Mouse (Mus musculus) T-helper 2 cell (primary cell): ENCODE results near the gene Acr.

Experiments
- in situ Hi-C: fragments of 300-600 bp; cut with MboI, MseI; formaldehyde crosslinking; loops from one replicate; pipeline ENCODE4 v1.15.1; 2025; ENCODE audit warnings: high pct_unique_total_duplicates

Acr gene

DNA sequence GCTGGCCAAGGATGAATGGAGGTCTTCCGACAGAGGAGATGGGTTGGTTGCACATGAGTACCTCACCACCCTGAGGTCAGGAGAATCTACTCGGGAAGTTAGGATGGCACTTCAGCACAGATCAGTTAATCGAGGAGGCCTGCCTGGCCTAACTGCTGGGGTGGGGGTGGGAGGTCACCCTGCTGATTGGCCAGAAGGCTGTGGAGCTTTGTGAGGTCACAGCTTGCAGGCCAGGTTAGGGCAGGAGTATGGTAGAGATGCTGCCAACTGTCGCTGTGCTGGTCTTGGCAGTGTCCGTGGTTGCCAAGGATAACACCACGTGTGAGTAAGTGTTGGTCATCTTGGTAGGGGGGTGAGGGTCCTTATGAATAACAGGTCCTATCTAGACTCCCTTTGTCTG, at the start of gene Acr:
Acr (plus strand) TSS at position 213 of the 400 bp plus-strand sequence.
- in situ Hi-C loops, result no loop called here

DNA sequence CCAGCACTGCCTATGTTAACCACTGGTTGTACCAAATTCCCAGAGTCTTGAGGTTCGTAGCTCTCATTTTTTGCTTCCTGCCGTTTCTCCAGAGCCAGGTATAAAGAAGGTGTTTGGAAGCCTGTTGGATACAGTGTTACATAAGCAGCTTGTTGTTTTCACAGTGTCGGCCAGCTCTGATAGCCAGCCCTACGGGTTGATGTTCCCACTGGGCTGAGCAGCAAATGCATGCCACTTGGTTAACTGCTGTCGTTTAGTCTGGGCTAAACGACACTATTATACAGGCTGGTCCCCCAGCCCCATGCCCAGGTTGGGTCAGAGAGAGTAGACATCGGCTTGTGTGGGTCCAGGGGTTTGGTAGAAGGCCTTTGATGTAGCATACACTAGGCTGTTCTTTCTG, 46.2 kb upstream of the Acr start:
- in situ Hi-C loops, result no loop called here

DNA sequence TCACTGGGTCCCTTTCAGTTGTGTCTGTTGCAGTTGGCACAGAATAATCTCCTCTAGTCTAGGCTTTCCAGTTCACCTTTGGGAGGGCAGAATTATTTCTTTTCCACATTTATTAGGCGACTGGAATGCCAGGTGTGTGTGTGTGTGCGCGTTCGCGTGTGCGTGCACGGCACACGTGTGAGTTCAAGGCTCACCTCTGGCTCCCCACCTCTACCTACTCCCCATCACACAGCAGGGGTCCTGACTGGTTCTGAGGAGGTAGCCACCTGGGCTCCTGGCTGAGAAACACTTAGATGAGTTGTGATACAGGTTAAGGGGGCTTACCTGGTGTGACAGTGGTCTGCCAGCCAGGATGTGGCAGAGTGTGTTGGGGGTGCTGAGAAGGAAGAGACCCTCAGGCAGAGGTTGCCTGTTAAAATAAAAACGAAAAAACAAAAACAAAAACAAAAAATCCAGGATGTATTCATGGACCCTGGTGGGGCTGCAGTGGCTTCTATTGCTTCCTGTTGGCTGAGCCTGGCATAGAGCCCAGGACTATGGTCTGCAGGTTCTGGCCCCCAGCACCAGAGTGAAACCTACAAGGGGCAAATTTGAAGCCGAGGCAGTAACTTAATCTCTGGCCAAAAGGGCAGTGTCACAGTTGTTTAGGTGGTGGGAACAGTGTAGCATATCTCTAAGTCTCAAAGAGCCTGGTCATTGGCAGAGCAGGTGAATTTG, 45.4 kb upstream of the Acr start:
- in situ Hi-C loops, result no loop called here

DNA sequence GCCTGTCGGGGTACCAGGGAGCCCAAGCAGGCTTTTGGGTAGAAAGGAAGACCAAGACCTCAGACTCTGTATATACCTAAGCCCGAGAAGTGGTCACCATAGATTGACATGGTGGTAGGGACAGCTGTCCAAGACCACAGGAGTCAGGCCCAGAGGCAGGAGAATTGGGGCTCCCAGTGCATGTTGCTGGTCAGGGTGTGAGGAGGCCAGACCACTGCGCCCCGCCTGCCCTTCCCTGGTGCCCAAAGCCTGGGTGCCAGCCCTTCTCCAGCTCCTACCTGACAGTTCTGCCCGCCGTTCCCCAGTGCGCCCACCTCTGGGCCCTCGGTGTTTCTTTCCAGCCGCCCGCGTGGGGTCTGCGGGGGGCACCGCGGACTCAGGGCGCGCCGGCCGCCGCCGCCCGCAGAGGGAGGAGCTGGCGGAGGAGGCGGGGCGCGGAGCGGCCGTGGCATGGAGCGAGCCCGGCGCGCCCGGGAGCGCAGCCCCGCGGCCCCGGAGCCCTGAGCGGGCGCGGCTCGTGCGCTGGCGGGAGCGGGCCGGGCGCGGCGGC, 44.8 kb upstream of the Acr start:
- in situ Hi-C loops, result no loop called here

DNA sequence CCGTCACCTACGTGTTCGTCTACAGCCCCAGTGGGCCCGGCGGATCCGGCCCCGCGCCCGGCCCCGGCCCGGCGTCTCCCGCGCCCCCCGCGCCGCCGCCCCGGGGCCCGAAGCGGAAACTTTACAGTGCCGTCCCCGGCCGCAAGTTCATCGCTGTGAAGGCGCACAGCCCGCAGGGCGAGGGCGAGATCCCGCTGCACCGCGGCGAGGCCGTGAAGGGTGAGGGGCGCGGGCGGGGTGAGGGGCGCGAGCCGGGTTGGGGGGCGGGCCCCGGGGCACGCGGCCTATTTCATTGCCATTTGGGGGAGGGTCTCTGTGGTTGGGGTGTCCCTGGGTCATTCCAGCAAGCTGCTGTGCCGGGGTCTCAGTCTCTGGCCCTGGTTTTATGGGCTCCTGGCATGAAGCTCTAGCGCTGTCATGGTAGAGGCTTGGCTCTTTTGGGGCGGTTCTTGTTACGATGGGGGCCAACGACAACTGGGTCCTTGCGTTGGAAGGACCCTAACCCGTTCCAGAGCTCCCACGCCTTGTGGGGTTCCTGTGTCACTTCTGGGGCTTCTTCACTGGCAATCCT, 44.0 kb upstream of the Acr start:
- in situ Hi-C loops, result no loop called here

DNA sequence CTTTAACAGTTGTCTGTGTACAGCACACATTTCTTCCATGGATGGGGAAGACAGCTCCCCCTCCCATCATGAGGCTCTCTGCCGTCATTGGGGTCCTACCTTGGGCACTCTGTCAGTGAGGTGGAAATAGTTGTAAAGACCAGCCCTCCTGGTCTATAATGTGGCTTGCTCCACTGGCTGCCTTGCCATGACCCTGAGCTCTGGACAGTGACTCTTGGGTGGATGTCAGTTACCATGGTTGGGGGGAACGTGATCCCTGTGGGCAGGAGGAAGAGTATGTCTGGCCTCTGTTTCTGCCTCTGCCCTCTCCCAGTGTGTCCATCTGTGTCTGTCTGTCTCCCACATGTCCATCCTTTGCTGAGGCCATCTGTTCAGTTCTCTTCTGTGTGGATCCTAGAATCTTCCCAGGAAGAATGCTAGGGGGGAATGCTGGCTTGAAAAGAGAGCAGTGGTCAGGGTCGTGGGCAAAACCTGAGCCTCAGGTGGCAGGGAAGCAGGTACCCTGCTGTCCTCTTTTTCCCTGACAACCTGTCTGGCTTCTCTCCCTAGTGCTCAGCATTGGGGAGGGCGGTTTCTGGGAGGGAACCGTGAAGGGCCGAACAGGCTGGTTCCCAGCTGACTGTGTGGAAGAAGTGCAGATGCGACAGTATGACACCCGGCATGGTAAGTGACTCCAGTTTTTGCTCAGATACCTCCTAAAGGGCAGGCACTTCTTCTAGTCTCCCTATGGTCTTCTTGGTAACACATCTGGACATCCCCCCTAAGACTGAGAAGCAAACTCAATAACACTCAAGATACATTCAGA, 43.3 kb upstream of the Acr start:
- in situ Hi-C loops, result no loop called here

DNA sequence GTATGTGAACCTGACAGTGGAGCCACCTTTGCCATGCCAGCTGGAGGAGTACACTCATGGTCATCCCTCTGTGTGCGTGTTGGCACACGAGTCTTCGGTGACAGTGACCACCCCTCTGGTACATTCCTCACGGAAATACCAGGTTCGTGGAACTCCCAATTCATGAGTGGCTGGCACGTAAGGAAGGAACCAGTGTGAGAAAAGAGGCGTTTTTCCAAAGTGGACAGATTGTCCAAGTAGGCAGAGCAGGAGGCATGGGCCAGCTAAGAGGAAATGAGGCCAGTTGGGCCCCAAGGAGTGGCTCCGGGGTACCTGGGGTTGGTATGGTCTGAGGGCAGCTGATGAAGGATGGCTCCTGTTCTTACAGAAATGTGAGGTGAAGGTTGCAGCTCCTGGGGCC, 42.7 kb upstream of the Acr start:
- in situ Hi-C loops, result no loop called here

DNA sequence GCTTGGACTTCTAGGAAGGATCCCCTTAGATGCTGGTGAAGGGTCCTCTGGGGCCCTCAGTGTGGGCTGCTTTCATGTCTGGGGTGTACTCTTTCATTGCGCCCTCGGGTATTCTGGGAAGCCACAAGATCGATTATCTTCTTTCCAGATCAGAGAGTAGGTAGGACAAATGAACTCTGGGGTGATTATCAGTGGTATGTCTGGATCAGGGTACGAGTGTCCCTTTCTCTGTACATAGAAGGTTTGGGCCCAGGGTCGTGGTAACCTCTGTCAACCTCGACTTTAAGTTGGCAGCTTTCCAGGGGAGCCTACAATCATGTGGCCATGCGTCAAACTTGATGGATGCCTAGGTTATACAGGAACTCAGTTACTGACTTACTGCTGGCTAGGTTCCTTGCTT, 42.2 kb upstream of the Acr start:
- in situ Hi-C loops, result no loop called here

DNA sequence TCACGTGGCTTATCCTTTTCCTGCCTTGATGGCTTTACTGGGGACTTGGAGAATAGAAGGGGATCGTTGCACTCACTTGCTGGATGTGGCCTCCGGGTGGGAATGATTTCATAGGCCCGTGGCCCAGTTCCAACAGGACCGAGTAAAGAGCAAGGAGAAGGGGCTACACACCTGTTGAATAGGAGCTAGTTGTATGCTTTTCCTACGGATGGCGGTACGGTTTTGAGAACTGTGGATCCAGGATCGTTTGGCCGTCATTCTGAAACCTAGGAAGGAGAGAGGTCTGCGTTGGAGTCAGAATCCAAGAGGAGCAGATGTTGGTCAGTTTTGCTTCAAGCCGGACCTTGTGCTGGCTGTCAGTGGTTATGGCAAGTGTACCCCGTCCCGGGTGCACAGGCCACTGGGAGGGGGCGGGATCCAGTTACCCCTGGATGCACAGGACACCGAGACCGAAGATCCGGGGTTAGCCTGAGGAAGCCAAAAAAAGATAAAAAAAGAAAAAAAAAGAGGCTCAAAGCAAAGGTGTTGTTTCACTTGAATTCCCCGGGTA, 41.3 kb upstream of the Acr start:
- in situ Hi-C loops, result no loop called here

DNA sequence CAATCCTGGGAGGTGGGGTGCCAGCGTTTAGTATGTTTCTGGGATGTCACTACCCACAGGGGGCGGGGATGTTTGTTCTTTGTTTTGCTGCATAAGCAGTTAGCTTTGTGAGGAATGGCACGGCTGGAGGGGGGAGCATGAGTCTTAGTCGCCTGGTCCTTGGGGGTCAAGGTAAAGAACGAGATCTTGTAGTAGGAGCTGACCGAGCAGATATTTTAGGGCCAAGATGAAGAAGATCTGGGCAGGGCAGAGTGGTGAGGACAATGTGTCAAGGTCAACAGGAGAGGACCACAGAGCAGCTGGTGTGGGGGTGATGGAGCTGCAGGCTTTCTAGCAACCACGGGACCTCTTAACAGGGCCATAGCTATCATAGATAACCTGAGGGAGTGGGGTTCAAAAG, 40.7 kb upstream of the Acr start:
- in situ Hi-C loops, result no loop called here

DNA sequence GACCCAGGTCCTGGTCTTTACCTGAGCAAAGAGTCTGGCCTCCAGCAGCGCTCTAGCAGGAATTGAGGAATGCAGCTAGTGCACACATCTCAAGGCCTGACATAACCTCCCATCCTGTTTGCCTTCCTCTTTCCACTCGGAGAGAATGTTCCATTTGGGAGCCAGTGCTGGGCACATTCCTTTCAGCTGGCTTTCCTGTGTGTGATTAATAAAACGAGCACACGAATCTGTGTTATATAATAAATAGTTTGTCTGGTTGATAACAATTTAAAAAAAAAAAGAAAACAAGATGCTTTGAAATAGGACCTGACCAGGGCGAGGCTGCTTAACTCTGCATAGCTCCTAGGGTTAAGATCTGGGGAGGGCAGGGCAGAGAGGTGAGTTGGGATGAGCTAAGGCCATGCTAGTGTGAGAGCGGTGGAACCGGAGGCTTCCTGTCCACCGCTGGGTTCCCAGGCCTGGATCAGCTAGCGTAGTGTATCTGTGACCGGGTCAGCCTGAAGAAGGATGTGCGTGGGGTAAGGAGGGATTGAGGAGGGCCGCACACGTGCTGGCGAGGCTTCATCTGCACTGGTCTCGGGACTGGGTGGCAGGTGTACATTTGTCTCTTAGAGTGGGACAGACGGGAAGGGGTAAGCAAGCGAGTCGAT, 39.8 kb upstream of the Acr start:
- in situ Hi-C loops, result no loop called here

DNA sequence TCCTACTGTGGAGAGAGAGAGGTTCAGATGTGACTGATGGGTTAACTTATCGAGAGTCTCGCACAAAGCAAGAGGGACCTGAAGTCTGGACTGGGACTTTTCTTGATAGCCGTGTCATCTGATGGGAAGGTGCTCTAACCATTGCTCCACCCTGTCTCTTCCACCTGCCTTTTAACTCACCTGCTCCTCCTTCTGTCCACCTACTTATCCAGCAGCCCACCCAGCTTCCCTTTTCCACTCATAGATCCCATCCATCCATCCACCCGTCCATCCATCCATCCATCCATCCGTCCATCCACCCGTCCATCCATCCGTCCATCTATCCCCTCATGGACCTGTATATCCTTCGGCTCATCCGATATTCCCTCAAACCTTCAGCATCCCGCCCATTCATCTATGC, 39.2 kb upstream of the Acr start:
- in situ Hi-C loops, result no loop called here

DNA sequence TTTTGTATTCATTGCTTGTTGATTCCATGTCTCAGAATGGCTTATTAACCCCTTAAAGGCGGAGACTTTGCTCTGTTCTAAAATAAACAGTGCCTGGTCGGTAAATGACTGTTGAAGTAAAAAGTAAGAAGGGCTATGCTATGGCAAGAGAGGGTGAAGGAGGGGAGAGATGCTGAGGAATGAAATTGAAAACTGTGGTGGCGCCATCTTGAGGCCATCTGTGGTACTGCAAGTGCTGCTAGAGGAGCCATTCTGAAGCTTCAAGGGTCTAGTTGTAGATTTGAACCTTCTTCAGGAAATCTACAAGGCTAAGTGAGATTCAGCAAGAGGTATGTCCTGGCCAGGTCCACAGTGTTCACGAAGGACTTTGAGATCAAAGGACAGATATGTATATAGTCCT, 37.8 kb upstream of the Acr start:
- in situ Hi-C loops, result no loop called here

DNA sequence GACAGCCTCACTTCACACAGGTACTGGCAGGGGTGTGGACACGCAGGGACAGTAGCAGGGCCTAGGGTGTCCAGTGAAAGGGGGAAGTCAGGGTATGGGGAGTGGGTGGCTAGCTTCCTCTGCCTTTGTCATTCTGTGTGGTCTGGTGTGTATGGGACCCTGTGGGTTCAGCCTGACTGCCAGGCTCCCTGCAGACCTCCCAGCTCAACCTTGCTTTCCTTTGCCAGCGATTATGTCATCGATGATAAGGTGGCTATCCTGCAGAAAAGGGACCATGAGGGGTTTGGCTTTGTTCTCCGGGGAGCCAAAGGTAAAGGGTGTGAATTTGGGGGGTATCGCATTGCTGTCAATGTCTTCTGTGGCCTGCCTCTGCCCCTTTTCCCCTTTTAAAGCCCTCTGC, 36.7 kb upstream of the Acr start:
- in situ Hi-C loops, result no loop called here

DNA sequence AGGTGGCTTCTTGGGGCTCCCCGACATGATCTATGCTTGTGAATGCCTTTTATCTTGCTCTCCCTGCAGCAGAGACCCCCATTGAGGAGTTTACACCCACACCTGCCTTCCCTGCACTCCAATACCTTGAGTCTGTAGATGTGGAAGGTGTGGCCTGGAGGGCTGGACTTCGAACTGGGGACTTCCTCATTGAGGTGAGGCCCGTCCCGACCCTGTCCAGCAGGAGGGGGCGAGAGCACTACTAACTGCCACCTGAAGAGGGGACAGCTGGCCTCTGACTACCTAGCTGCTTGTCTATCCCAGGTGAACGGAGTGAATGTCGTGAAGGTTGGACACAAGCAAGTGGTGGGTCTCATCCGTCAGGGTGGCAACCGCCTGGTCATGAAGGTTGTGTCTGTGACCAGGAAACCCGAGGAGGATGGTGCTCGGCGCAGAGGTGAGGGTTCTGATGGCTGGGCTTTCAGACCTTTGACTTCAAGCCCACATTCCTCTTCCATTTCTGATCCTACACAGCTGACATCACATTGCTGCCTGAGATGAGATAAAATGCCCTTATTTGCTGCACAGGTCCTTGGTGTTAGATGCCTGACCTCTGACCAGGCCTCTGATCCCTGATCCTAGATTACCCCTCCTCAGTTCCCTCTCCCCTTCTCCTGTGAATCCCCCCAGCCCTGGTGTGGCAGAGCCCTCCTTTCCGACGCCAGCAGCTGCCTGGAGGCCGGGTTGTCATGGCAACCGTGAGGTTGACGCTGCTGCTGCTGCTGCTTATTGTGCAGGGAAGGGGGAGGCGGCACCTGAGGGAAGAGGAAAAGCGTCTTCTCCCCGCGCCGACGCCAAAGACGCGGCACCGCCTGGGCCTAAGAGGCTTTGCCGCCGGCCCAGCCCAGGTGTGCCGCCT, 35.9 kb upstream of the Acr start:
- in situ Hi-C loops, result no loop called here

DNA sequence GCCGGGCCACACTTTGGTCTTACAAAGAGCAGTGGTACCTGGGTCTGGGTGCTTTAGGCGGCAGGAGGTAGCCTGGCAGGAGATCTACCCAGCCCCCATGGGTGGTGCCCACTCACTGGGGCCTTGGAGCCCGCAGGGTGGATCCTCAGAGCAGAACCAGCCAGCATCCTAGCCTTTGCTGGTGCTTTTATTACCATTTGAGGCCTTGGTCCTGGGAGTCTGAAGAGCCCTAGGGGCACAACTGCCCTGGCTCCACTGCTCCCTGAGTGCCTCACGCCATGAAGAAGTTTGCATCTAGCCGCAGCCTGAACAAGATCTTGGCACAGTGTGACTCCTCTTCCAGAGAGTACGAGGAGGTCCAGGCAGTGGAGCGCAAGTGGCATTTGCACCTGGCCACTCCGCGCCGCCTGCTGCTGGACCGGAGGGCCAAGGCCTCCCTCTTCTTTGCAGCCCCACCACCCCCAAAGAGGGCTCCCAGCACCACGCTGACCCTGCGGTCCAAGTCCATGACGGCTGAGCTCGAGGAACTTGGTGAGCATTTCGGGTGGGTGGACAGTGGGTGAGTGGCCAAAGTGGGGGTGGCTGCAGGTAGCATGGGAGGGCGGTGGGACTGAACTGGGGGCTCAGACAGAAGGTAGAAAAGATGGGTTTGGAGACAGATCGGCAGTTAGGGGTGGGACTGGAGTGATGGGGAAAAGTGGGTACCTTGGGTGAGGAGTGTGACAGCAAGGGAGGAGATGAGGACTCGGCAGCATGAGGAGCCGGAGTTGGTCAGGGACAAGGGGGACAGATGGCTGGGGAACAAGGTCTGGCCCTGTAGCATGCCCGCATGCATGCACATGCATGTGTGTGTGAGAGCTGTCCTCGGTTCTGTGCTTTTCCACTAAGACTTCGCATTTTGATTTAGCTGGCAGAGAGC, 34.9 kb upstream of the Acr start:
- in situ Hi-C loops, result no loop called here

DNA sequence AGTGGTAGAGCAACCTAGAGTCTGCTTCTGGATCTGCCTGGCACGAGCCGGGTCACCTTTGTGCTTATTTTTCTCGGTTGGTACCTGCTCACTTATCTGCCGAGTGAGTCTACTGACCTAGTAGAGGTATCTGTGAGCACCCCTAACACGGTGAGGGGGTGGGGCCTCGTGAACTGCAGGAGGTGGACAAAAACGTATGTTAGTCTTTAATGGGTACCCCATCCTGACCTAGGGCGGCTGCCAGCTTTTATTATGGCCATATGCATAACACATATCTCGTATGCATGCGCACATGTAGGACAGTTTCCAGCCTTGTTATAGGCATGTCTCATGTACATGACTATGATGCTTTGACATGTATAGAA, 34.3 kb upstream of the Acr start:
- in situ Hi-C loops, result no loop called here

DNA sequence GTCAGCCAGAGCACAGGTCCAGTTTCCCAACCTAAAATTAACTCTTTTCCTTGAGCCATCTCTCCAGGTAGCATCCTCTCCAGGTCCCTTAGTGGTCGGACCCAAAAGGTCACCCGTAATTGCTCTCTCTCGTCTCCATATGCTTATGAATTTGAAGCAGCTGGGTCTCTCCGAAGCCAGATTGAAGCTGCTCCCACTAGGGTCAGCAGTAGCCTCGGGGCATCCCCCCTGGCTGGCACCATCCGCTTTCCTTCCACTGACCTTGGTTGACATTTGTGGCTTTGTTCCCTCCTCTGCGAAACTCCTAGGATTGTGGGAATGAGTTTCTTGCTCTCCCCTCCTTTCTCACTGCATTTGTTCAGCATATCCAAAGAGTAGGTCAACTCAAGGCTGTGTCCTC, 24.0 kb upstream of the Acr start:
- in situ Hi-C loops, result no loop called here

DNA sequence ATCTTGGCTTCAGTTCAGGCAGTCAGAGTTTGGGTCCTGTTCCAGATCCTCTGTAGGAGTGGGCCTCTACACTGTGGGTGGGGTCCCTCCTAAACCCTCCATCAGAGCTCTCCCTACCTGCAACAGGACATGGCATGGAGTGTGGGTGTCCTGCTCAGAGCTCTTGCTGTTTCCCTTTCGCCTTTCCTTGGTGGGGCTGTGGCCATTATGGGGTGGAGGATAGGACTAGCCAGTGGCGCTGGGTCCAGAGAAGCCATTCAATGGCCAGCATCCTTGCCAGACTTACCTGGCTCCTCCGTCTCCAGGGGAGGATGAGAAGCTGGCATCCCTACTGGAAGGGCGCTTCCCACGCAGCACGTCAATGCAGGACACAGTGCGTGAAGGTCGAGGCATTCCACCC, 20.8 kb upstream of the Acr start:
- in situ Hi-C loops, result no loop called here
